Mouse (Mus musculus): Measurements from ENCODE around the gene Tbc1d17. TPM values are rescaled to one million over a fixed set of nuclear protein-coding genes. Genes with fewer than 3 reads are reported as not detected.

Gene Tbc1d17
- polyA plus RNA-seq, 1 experiment from 2014 or later: 74.4 TPM

DNA sequence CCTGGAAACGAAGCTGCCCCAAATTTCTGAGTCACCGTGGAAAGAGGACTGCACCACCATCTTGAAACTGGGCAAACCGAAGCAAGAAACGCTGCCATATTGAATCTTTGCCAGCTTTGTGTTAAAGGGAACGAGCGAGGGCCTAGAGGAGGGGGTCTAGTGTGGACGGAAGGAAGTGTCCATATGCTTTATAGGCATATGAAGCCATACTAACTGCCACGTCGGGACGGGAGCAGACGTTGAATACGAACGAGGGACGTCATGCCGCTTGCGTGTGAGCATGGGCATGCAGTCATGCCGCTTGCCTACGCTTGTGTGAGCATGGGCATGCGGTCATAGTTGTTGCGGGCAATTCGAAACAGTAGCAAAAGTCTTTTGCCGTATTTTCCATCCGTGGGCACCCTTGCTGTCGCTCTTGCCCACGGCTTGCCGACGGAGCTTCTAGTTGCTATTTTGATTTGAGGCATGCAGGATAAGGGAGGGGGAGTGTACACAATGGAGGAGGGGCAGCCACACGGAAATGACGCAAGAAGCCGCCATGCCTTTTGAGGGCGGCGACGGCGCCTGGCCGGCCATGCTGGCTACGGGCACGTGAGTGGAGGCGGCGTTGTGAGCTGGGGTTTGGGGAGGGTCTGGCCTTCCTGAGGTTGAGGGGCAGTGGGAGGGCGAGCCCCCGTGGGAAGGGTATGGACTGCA lies 685 bp upstream of the Tbc1d17 start:
- peak; percentile 74 for ATAC-seq (ENCODE audit: borderline replicate concordance, extremely low read depth, low FRiP score, low TSS enrichment)
- peaks cover 44% of the 10 kb centered on the region for H3K4me1 ChIP-seq
- H3K27me3 ChIP-seq: no peaks in the 10 kb centered on the region
- peak overlapping the region; percentile 67 for H3K9ac ChIP-seq
- under 1% methylated on average over 41 of the region's 41 CpGs for WGBS
- peak overlapping the region; percentile 60 for H3K4me3 ChIP-seq
- H3K9me3 ChIP-seq: no peaks in the 10 kb centered on the region
- H3K36me3 ChIP-seq: peaks cover 32% of the 10 kb centered on the region
- H3K4me2 ChIP-seq: peak overlapping the region; percentile 76
- H3K27ac ChIP-seq: peak overlapping the region; percentile 98

DNA sequence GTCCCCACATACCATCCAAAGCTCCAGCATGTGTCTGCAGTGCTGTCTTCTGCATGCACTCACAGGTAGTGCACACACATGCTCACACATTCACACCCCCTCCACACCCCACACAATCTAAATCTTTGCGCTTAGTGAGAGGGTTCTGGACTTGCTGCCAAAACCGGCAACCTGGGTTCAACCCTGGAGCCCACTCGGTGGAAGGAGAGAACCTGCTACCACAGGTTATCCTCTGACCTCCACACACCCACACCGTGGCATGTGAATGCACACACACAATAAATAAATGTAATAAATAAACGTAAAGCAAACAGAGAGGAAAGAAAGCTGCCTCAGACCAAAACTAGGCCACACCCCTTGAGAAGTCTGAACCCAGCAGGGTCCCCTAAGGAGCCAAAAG lies 1.1 kb downstream of the Tbc1d17 start:
- Histone ChIP-seq H3K4me2 (peak overlapping the region; percentile 76), H3K9ac (peak overlapping the region; percentile 29), H3K27ac (no peak overlapping the region), H3K9me3 (no peaks in the 10 kb centered on the region), H3K4me3 (peak overlapping the region; percentile 60), H3K36me3 (peaks cover 47% of the 10 kb centered on the region), H3K4me1 (peaks cover 27% of the 10 kb centered on the region), H3K27me3 (no peaks in the 10 kb centered on the region)
- ATAC-seq (ENCODE audit: borderline replicate concordance, extremely low read depth, low FRiP score, low TSS enrichment): no peak
- 75% methylated on average over 5 of the region's 5 CpGs for WGBS

DNA sequence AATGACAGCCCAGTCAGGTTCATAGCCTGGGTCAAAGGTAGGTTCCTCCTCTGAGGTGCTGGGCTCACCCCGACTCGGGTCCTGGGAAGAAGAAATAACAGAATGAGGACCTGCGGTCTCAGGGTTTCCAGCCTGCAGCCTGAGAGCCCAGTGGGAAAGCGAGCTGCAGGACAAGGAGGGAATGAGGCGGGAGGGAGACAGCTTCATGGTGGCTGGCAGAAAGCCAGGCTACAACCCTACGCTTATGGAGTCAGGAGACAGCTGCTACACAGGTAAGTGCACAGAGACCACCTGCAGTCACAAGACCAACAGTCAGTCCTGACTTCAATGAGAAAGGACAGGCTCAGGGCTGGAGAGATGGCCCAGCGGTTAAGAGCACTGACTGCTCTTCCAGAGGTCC lies 2.1 kb downstream of the Tbc1d17 start:
- Histone ChIP-seq H3K4me2 (no peak overlapping the region), H3K9ac (no peak overlapping the region), H3K9me3 (no peaks in the 10 kb centered on the region), H3K27me3 (no peaks in the 10 kb centered on the region), H3K27ac (no peak overlapping the region), H3K4me3 (no peak overlapping the region), H3K36me3 (peaks cover 52% of the 10 kb centered on the region), H3K4me1 (peaks cover 25% of the 10 kb centered on the region)
- no peak for ATAC-seq (ENCODE audit: borderline replicate concordance, extremely low read depth, low FRiP score, low TSS enrichment)
- WGBS: 88% methylated on average over 7 of the region's 7 CpGs

GRCm38 (mm10) chr7:44845006-44845405 lies 3.9 kb downstream of the Tbc1d17 start:
- H3K9me3 ChIP-seq: no peaks in the 10 kb centered on the region
- H3K36me3 ChIP-seq: peaks cover 62% of the 10 kb centered on the region
- H3K4me1 ChIP-seq: peaks cover 12% of the 10 kb centered on the region
- H3K27me3 ChIP-seq: peaks cover 11% of the 10 kb centered on the region
- no peak overlapping the region for H3K4me3 ChIP-seq
- no peak overlapping the region for H3K4me2 ChIP-seq
- 92% methylated on average over 10 of the region's 10 CpGs for WGBS
- no peak for ATAC-seq (ENCODE audit: borderline replicate concordance, extremely low read depth, low FRiP score, low TSS enrichment)
- H3K9ac ChIP-seq: no peak overlapping the region
- H3K27ac ChIP-seq: no peak overlapping the region

- H3K4me1 ChIP-seq: peaks cover 11% of the 10 kb centered on the region
- H3K27ac ChIP-seq: no peak overlapping the region
- H3K4me3 ChIP-seq: no peak overlapping the region
- no peak for ATAC-seq (ENCODE audit: borderline replicate concordance, extremely low read depth, low FRiP score, low TSS enrichment)
- no peak overlapping the region for H3K4me2 ChIP-seq
- H3K27me3 ChIP-seq: peaks cover 21% of the 10 kb centered on the region
- no peak overlapping the region for H3K9ac ChIP-seq
- H3K36me3 ChIP-seq: peaks cover 61% of the 10 kb centered on the region
- H3K9me3 ChIP-seq: no peaks in the 10 kb centered on the region
- 95% methylated on average over 8 of the region's 8 CpGs for WGBS
Observed at GRCm38 (mm10) chr7:44841825-44842463, 6.9 kb downstream of the Tbc1d17 start.

GRCm38 (mm10) chr7:44840426-44840825 lies 8.5 kb downstream of the Tbc1d17 start:
- Histone ChIP-seq H3K9me3 (no peaks in the 10 kb centered on the region), H3K4me1 (peaks cover 19% of the 10 kb centered on the region), H3K27ac (no peak overlapping the region), H3K4me3 (no peak overlapping the region; the same call in 1 of the 2 replicates), H3K4me2 (peak overlapping the region; percentile 57; the same call in 1 of the 2 replicates), H3K36me3 (peaks cover 46% of the 10 kb centered on the region), H3K27me3 (peaks cover 21% of the 10 kb centered on the region), H3K9ac (no peak overlapping the region)
- WGBS: 51% methylated on average over 14 of the region's 14 CpGs
- ATAC-seq (ENCODE audit: borderline replicate concordance, extremely low read depth, low FRiP score, low TSS enrichment): no peak

GRCm38 (mm10) chr7:44839491-44840191 lies 9.2 kb downstream of the Tbc1d17 start:
- peaks cover 19% of the 10 kb centered on the region for H3K4me1 ChIP-seq
- H3K9ac ChIP-seq: peak overlapping the region; percentile 2; the same call in 1 of the 2 replicates
- 2% methylated on average over 58 of the region's 58 CpGs for whole genome bisulfite sequencing
- H3K9me3 ChIP-seq: no peaks in the 10 kb centered on the region
- H3K4me3 ChIP-seq: peak overlapping the region; percentile 13
- peak overlapping the region; percentile 57 for H3K4me2 ChIP-seq
- ATAC-seq (ENCODE audit: borderline replicate concordance, extremely low read depth, low FRiP score, low TSS enrichment): peak; percentile 47; the same call in 1 of the 2 replicates
- peaks cover 21% of the 10 kb centered on the region for H3K27me3 ChIP-seq
- H3K36me3 ChIP-seq: peaks cover 38% of the 10 kb centered on the region
- H3K27ac ChIP-seq: no peak overlapping the region

GRCm38 (mm10) chr7:44839171-44839490 lies 9.7 kb downstream of the Tbc1d17 start:
- Histone ChIP-seq H3K4me2 (peak overlapping the region; percentile 57), H3K36me3 (peaks cover 33% of the 10 kb centered on the region), H3K9me3 (no peaks in the 10 kb centered on the region), H3K4me1 (peaks cover 19% of the 10 kb centered on the region), H3K9ac (peak overlapping the region; percentile 2; the same call in 1 of the 2 replicates), H3K4me3 (peak overlapping the region; percentile 13), H3K27me3 (peaks cover 21% of the 10 kb centered on the region), H3K27ac (no peak overlapping the region)
- ATAC-seq (ENCODE audit: borderline replicate concordance, extremely low read depth, low FRiP score, low TSS enrichment): no peak; the same call in 1 of the 2 replicates
- WGBS: 25% methylated on average over 11 of the region's 11 CpGs

DNA sequence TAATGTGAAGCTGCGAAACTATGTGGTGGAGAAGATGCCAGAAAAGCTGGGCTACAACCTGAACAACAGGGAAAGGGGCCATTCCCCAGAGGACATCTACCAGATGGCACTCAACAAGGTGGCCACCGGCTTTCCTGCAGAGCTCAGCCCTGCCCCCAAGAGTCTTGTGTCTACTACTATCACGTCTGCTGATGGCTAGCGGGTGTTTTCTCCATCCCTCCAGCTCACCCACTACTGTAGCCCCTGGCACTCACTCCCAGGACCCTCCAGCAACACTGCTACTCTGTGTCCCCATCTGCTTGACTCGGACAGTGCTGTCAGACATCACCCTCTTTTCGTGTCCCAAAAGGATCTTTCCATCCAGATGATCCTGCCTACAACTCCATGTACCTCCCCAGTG lies 10.8 kb downstream of the Tbc1d17 start:
- Histone ChIP-seq H3K27ac (no peak overlapping the region), H3K4me2 (no peak overlapping the region), H3K9me3 (no peaks in the 10 kb centered on the region), H3K9ac (no peak overlapping the region), H3K4me1 (peaks cover 19% of the 10 kb centered on the region), H3K4me3 (no peak overlapping the region), H3K36me3 (peaks cover 23% of the 10 kb centered on the region; the same call in 1 of the 2 replicates), H3K27me3 (peaks cover 21% of the 10 kb centered on the region)
- no peak for ATAC-seq (ENCODE audit: borderline replicate concordance, extremely low read depth, low FRiP score, low TSS enrichment)
- 77% methylated on average over 6 of the region's 6 CpGs for WGBS

DNA sequence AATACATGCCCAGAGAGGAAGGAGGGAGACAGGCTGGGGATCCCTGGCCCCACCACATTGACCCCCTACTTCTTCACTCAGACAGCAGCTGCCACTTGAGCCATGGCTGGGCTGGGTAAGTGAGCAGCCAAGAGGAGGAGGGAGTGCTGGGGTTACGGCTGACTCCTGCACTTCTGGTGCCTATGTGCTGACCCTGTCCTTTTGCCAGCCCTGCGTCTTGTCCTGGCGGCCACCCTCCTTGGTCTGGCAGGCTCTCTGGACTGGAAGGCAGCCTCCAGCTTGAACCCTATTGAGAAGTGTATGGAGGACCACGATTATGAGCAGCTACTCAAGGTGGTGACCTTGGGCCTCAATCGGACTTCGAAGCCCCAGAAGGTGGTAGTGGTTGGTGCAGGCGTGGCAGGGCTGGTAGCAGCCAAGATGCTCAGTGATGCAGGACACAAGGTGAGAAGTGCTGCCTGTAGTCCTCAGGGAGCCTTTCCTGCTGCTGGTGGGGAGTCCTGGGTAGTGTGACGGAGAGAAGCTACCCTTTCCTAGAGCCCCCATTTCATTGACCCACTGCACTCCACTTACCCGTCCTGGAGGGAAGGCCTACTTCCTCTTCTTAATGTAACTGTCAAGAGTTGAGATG lies 12.3 kb downstream of the Tbc1d17 start:
- WGBS: 74% methylated on average over 9 of the region's 9 CpGs
- peaks cover 25% of the 10 kb centered on the region for H3K4me1 ChIP-seq
- H3K27ac ChIP-seq: no peak overlapping the region
- H3K9ac ChIP-seq: no peak overlapping the region
- no peak overlapping the region for H3K4me3 ChIP-seq
- no peak overlapping the region for H3K4me2 ChIP-seq
- ATAC-seq (ENCODE audit: borderline replicate concordance, extremely low read depth, low FRiP score, low TSS enrichment): no peak
- H3K27me3 ChIP-seq: peaks cover 21% of the 10 kb centered on the region
- peaks cover 15% of the 10 kb centered on the region for H3K36me3 ChIP-seq
- H3K9me3 ChIP-seq: no peaks in the 10 kb centered on the region

GRCm38 (mm10) chr7:44836016-44836404 lies 12.9 kb downstream of the Tbc1d17 start:
- Histone ChIP-seq H3K4me3 (no peak overlapping the region), H3K4me1 (peaks cover 25% of the 10 kb centered on the region), H3K4me2 (no peak overlapping the region), H3K27me3 (peaks cover 21% of the 10 kb centered on the region), H3K9me3 (no peaks in the 10 kb centered on the region), H3K9ac (no peak overlapping the region), H3K36me3 (peaks cover 18% of the 10 kb centered on the region), H3K27ac (no peak overlapping the region)
- 39% methylated on average over 3 of the region's 3 CpGs for WGBS
- no peak for ATAC-seq (ENCODE audit: borderline replicate concordance, extremely low read depth, low FRiP score, low TSS enrichment)
